Mouse (Mus musculus) heart, postnatal 0 days (tissue): Measurements from ENCODE around the gene Grik4. TPM values are rescaled to one million over a fixed set of nuclear protein-coding genes. Genes with fewer than 3 reads are reported as not detected.

Experiments used
- ATAC-seq: fragments of 200-750 bp; cut with Nextera tagmentation; 2 replicates; pipeline ENCODE4 v1.8.0; 2017; ENCODE audit warnings: low read depth, moderate number of reproducible peaks, moderate library complexity; ENCODE audit not compliant: insufficient read depth
- DNase-seq: peaks from one replicate; pipeline ENCODE4 v3.0.0-alpha.2; 2016; ENCODE audit warnings: low spot score
- H3K27ac ChIP-seq: fragments of 300-500 bp; sonication (generic); 2 replicates; pipeline ENCODE4 v1.5.1; 2014; ENCODE audit warnings: low read depth, mild to moderate bottlenecking
- H3K27me3 ChIP-seq: fragments of 300-500 bp; sonication (generic); 2 replicates; pipeline ENCODE4 v1.6.1; 2014; ENCODE audit warnings: low read length, mixed read lengths; ENCODE audit not compliant: control insufficient read depth, insufficient read depth
- H3K36me3 ChIP-seq: fragments of 300-500 bp; sonication (generic); replicated peaks from 2 replicates; pipeline ENCODE4 v1.6.1; 2014; ENCODE audit warnings: low read length, mixed read lengths; ENCODE audit not compliant: control insufficient read depth, insufficient read depth
- H3K4me1 ChIP-seq: fragments of 300-500 bp; sonication (generic); 2 replicates; pipeline ENCODE4 v1.6.1; 2014; ENCODE audit warnings: antibody characterized with exemption; ENCODE audit not compliant: control insufficient read depth, insufficient read depth
- H3K4me2 ChIP-seq: fragments of 300-500 bp; sonication (generic); 2 replicates; pipeline ENCODE4 v1.6.1; 2014; ENCODE audit warnings: low read depth, mild to moderate bottlenecking, low read length, moderate library complexity
- H3K4me3 ChIP-seq: fragments of 300-500 bp; sonication (generic); 2 replicates; pipeline ENCODE4 v1.5.1; 2014; ENCODE audit warnings: low read depth, low read length
- H3K9ac ChIP-seq: fragments of 300-500 bp; sonication (generic); replicated peaks from 2 replicates; pipeline ENCODE4 v1.6.1; 2014; ENCODE audit warnings: low read depth, low read length, mixed read lengths
- H3K9me3 ChIP-seq: fragments of 300-500 bp; sonication (generic); replicated peaks from 2 replicates; pipeline ENCODE4 v1.6.1; 2016; ENCODE audit warnings: low read length; ENCODE audit not compliant: control insufficient read depth
- CTCF ChIP-seq: IDR thresholded peaks from 2 replicates; pipeline ENCODE4 v1.5.1; 2016; ENCODE audit warnings: antibody characterized with exemption, control low read depth, low read depth
- EP300 ChIP-seq: IDR thresholded peaks from 2 replicates; pipeline ENCODE4 v1.6.1; 2016; ENCODE audit warnings: antibody characterized with exemption, low read depth
- WGBS: fragments of 180-500 bp; shearing (Covaris S2); extraction: QIAGEN DNeasy Blood & Tissue Kit; methylation state at CpG from one replicate; pipeline ENCODE4 v1.1.7; 2014; 5-methylcytosine and 5-hydroxymethylcytosine counted together
- polyA plus RNA-seq: library from polyadenylated mRNA; unstranded; fragments of >200 nt; fragmentation: Nextera tagmentation; extraction: Ambion mirVana; gene quantifications from 2 replicates; pipeline ENCODE4 v1.2.1, GENCODE M21; 2015
- total RNA-seq: library from RNA; depleted of rRNA; stranded (reverse); fragments of >200 nt; gene quantifications from 2 replicates; pipeline ENCODE4 v1.2.3, GENCODE M21; 2014; ENCODE audit warnings: low replicate concordance

Grik4 gene
- total and polyA plus RNA-seq, 2 experiments from 2014 or later: 0.03 TPM; not detected in 1

DNA sequence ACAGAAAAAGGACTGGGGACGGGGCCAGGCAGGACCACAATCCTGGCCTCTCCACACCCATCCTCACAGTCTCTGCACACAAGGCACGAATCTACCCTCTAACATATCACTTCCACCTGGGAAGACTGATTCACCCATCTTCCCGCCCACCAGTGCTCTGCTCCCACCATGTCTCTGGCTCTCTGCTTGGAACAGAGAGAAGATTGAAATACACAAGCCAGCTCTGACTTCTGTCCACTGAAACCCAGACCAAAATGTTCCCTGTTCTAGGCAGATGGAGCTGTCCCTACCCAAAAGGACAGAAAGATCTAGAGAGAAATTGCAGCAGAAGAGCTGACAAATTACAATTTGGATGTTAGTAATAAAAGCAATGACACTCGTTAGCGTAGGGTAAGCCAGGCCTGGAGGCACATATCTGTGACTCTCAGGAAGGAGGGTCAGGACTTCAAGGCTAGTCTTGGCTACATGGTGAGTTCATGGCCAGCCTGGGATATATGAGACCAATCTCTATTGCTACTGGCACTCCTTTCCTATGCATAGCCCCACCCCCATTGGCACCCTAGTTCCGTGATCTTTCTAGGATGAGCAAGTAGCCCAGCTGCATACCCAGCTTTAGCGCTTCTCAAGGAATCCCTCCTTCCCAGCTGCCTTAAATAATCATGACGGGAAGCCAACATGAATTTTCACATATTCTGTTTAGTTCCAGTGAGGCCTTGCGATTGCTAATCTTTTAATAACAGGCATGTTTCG lies 97.4 kb downstream of the Grik4 start:
- no peak for TF ChIP-seq CTCF
- TF ChIP-seq EP300: no peak
- Histone ChIP-seq H3K27ac (no peak overlapping the region), H3K9me3 (no peaks in the 10 kb centered on the region), H3K36me3 (no peaks in the 10 kb centered on the region), H3K27me3 (0 out of 2 replicates have a peak, but pooled peaks cover 7% of the 10 kb centered on the region), H3K4me2 (no peak overlapping the region), H3K4me1 (no peaks in the 10 kb centered on the region), H3K9ac (no peak overlapping the region), H3K4me3 (no peak overlapping the region)
- no peak for DNase-seq
- WGBS: 65% methylated on average over 10 of the region's 10 CpGs
- ATAC-seq: no peak

DNA sequence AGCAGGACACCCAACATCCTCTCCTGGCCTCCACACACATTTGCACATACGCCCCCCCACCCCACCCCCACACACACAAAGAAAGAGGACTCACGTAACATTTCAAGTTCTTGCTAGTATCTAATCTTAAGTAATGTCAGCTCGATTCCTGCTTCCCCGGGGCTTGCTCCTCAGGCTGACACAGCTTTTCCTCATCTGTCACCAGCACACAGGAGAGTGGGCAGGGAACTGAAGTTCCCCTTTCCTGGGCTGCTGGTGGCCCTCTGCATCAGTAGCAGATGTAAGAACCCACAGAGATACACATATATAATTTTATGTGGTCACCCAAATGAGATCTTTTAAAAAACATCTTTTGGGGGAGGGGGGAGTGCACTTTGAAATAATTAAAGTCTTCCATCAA lies 98.2 kb downstream of the Grik4 start:
- Histone ChIP-seq H3K4me2 (no peak overlapping the region), H3K27ac (no peak overlapping the region), H3K27me3 (0 out of 2 replicates have a peak, but pooled peaks cover 7% of the 10 kb centered on the region), H3K36me3 (no peaks in the 10 kb centered on the region), H3K4me3 (no peak overlapping the region), H3K4me1 (no peaks in the 10 kb centered on the region), H3K9ac (no peak overlapping the region), H3K9me3 (no peaks in the 10 kb centered on the region)
- 17% methylated on average over 4 of the region's 4 CpGs for WGBS
- no peak for TF ChIP-seq EP300
- no peak for TF ChIP-seq CTCF
- DNase-seq: no peak
- ATAC-seq: no peak

DNA sequence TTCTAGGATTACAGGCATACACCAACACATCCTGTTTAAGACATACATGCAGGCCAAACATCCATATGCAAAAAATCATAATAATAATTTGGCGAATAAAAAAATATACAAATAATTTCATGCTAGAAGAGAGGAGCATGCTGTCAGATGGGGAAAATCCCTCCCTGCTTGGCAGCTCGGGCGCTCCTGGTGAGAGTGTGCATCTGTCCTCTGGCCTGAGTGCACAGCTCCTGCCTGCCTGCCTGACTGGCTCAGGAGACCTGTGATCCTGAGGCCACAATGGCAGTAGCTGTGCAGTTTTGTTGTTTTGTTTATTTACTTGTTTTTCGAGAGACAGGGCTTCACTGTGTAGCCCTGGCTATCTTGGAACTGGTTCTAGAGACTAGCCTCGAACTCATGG lies 100.0 kb downstream of the Grik4 start:
- DNase-seq (no peak), ATAC-seq (no peak)
- no peaks in the 10 kb centered on the region for H3K4me1 ChIP-seq
- H3K4me3 ChIP-seq: no peak overlapping the region
- no peak overlapping the region for H3K27ac ChIP-seq
- 79% methylated on average over 5 of the region's 5 CpGs for WGBS
- H3K4me2 ChIP-seq: no peak overlapping the region
- H3K36me3 ChIP-seq: no peaks in the 10 kb centered on the region
- TF ChIP-seq EP300: no peak
- TF ChIP-seq CTCF: no peak
- no peak overlapping the region for H3K9ac ChIP-seq
- H3K9me3 ChIP-seq: no peaks in the 10 kb centered on the region
- H3K27me3 ChIP-seq: 0 out of 2 replicates have a peak, but pooled peaks cover 7% of the 10 kb centered on the region

DNA sequence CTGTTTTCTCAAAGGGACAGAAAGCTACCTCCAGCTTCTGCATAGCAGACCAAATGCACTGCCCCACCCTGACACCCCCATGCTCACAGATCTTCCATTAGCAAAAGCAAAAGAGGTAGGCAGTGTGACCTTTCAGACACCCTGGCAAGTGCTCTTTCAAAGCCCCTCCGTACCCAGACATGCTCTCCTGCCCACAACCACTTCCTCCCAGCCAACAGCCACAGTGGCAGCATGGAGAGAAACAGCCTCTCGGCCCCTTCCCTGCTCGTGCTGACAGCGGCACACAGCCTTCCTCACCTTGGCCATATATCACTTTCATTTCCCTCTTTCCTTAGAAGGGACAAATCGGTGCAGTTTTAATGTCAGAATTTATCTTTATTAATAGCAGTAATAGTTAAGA lies 106.0 kb downstream of the Grik4 start:
- ATAC-seq (no peak), DNase-seq (no peak)
- 64% methylated on average over 5 of the region's 5 CpGs for WGBS
- Histone ChIP-seq H3K4me1 (no peaks in the 10 kb centered on the region), H3K27ac (no peak overlapping the region), H3K4me3 (no peak overlapping the region), H3K9ac (no peak overlapping the region), H3K9me3 (no peaks in the 10 kb centered on the region), H3K36me3 (no peaks in the 10 kb centered on the region), H3K27me3 (no peaks in the 10 kb centered on the region), H3K4me2 (no peak overlapping the region)
- TF ChIP-seq CTCF (no peak), EP300 (no peak)

DNA sequence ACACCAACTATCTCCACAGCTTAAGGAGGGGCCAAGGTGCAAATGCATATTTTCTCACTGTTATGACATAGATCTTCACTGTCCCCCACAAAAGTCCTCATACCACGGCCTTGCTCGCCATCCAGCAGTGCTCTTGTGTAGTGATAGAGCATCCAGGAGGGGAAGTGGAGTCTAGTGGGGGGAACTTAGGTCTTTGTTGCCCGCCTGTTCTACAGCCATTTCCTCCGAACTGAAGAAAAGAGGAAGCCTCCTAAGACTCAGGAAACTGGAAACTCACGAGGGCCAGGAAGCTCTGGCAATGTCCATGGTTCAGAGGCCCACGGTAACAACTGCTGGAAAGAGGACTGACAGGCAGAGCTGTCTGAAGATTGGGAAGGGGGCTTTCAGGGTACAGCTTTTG lies 106.8 kb downstream of the Grik4 start:
- Histone ChIP-seq H3K27me3 (no peaks in the 10 kb centered on the region), H3K9me3 (no peaks in the 10 kb centered on the region), H3K9ac (no peak overlapping the region), H3K4me2 (no peak overlapping the region), H3K27ac (no peak overlapping the region), H3K4me1 (no peaks in the 10 kb centered on the region), H3K4me3 (no peak overlapping the region), H3K36me3 (no peaks in the 10 kb centered on the region)
- ATAC-seq (no peak), DNase-seq (no peak)
- no peak for TF ChIP-seq EP300
- TF ChIP-seq CTCF: no peak
- WGBS: 47% methylated on average over 6 of the region's 6 CpGs

DNA sequence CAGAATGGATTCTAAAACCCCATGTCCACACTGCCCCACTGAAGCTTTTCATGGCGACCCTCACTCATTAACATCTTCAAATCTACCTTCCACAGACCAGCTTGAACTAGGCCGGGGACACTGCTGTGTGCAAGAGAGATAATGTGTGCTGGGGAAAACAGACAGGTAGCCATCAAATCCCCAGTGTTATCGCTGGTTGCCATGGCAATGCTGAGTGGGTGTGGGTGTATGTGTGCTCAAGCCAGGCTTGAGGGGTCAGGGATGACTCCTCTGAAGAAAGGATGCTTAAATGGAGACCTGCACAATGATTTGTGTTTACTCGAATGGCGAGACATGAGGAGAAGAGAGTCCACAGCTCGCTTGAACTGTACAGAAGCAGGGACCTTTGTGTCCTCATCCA lies 112.7 kb downstream of the Grik4 start:
- no peaks in the 10 kb centered on the region for H3K27me3 ChIP-seq
- ATAC-seq (no peak), DNase-seq (no peak)
- no peaks in the 10 kb centered on the region for H3K36me3 ChIP-seq
- no peaks in the 10 kb centered on the region for H3K4me1 ChIP-seq
- no peak overlapping the region for H3K4me3 ChIP-seq
- H3K9me3 ChIP-seq: no peaks in the 10 kb centered on the region
- no peak overlapping the region for H3K4me2 ChIP-seq
- H3K27ac ChIP-seq: no peak overlapping the region
- H3K9ac ChIP-seq: no peak overlapping the region
- WGBS: 69% methylated on average over 6 of the region's 6 CpGs
- TF ChIP-seq CTCF: no peak
- TF ChIP-seq EP300: no peak
